Mouse (Mus musculus): ENCODE measurements around the gene Cdh11.
"Not testable (repeated sequence)": the region's sequence is repeated elsewhere in the genome, so short reads cannot be mapped to it uniquely, and the experiment has no call there.

Cdh11 gene

GRCm38 (mm10) chr8:102715956-102716355 is 69.5 kb downstream of the Cdh11 start:
- peak in 1 of 2 experiments; percentile 7 for DNase-seq (ENCODE audit: low spot score in 2 of 2)

GRCm38 (mm10) chr8:102707305-102707704 is 78.1 kb downstream of the Cdh11 start:
- no peak for DNase-seq (ENCODE audit: low spot score in 2 of 2)

GRCm38 (mm10) chr8:102705376-102705905 is 80.0 kb downstream of the Cdh11 start:
- DNase-seq (ENCODE audit: low spot score in 2 of 2), result no peak

- DNase-seq (ENCODE audit: low spot score in 2 of 2), result no peak
These were observed 85.2 kb downstream of the Cdh11 start for GRCm38 (mm10) chr8:102700245-102700644.

GRCm38 (mm10) chr8:102698232-102698837 is 87.1 kb downstream of the Cdh11 start:
- no peak for DNase-seq (ENCODE audit: low spot score in 2 of 2)

GRCm38 (mm10) chr8:102693465-102693864 is 92.0 kb downstream of the Cdh11 start:
- DNase-seq (ENCODE audit: low spot score in 2 of 2), result peak in 1 of 2 experiments; percentile 7

GRCm38 (mm10) chr8:102685491-102685890 is 100.0 kb downstream of the Cdh11 start:
- DNase-seq (ENCODE audit: low spot score in 2 of 2), result not testable (repeated sequence)

GRCm38 (mm10) chr8:102685023-102685422 is 100.4 kb downstream of the Cdh11 start:
- no peak for DNase-seq (ENCODE audit: low spot score in 2 of 2)

- no peak for DNase-seq (ENCODE audit: low spot score in 2 of 2)
These were observed 108.3 kb downstream of the Cdh11 start for GRCm38 (mm10) chr8:102677148-102677547.

- DNase-seq (ENCODE audit: low spot score in 2 of 2), result not testable (repeated sequence)
These were observed 120.9 kb downstream of the Cdh11 start for GRCm38 (mm10) chr8:102664561-102664960.

GRCm38 (mm10) chr8:102656529-102656928 is 128.9 kb downstream of the Cdh11 start:
- DNase-seq (ENCODE audit: low spot score in 2 of 2), result no peak

- no peak for DNase-seq (ENCODE audit: low spot score in 2 of 2)
These were observed 133.5 kb downstream of the Cdh11 start for GRCm38 (mm10) chr8:102651964-102652363.

- no peak for DNase-seq (ENCODE audit: low spot score in 2 of 2)
These were observed 158.3 kb downstream of the Cdh11 start for GRCm38 (mm10) chr8:102627151-102627550.

- no peak for DNase-seq (ENCODE audit: low spot score in 2 of 2)
These were observed 173.3 kb downstream of the Cdh11 start for GRCm38 (mm10) chr8:102612146-102612545.

GRCm38 (mm10) chr8:102601327-102601726 is 184.1 kb downstream of the Cdh11 start:
- no peak for DNase-seq (ENCODE audit: low spot score in 2 of 2)

- DNase-seq (ENCODE audit: low spot score in 2 of 2), result peak; percentile 3 to 31
These were observed 188.9 kb downstream of the Cdh11 start for GRCm38 (mm10) chr8:102596523-102596922.

- DNase-seq (ENCODE audit: low spot score in 2 of 2), result no peak
These were observed 191.5 kb downstream of the Cdh11 start for GRCm38 (mm10) chr8:102593899-102594298.
